Mouse (Mus musculus): Measurements from ENCODE around the gene P2rx6.
"Not testable (repeated sequence)": the region's sequence is repeated elsewhere in the genome, so short reads cannot be mapped to it uniquely, and the experiment has no call there.

P2rx6 gene

GRCm38 (mm10) chr16:17561751-17562208 is at the start of gene P2rx6:
Gene P2rx6, plus strand, starts transcription at chr16:17561885.
- peak; percentile 14 for DNase-seq

GRCm38 (mm10) chr16:17518910-17519309 is 42.8 kb upstream of the P2rx6 start:
- no peak for DNase-seq

- DNase-seq = no peak
Measured at GRCm38 (mm10) chr16:17524156-17524555, 37.5 kb upstream of the P2rx6 start.

GRCm38 (mm10) chr16:17525524-17525923 is 36.2 kb upstream of the P2rx6 start:
- DNase-seq = no peak

- DNase-seq = no peak
Measured at GRCm38 (mm10) chr16:17526223-17526622, 35.5 kb upstream of the P2rx6 start.

- no peak for DNase-seq
Measured at GRCm38 (mm10) chr16:17527606-17528005, 34.1 kb upstream of the P2rx6 start.

- no peak for DNase-seq
Measured at GRCm38 (mm10) chr16:17528276-17528675, 33.4 kb upstream of the P2rx6 start.

GRCm38 (mm10) chr16:17529981-17530586 is 31.6 kb upstream of the P2rx6 start:
- no peak for DNase-seq

GRCm38 (mm10) chr16:17530640-17531288 is 30.9 kb upstream of the P2rx6 start, which contains the start of gene Thap7:
Gene Thap7, minus strand, starts transcription at chr16:17531136.
- peak; percentile 97 for DNase-seq

GRCm38 (mm10) chr16:17532271-17532670 is 29.4 kb upstream of the P2rx6 start:
- DNase-seq = no peak

GRCm38 (mm10) chr16:17532676-17533329 is 28.9 kb upstream of the P2rx6 start:
- no peak for DNase-seq

GRCm38 (mm10) chr16:17536584-17536983 is 25.1 kb upstream of the P2rx6 start:
- DNase-seq = no peak

- no peak for DNase-seq
Measured at GRCm38 (mm10) chr16:17542632-17543031, 19.1 kb upstream of the P2rx6 start.

GRCm38 (mm10) chr16:17552837-17553236 is 8.8 kb upstream of the P2rx6 start:
- DNase-seq = no peak

GRCm38 (mm10) chr16:17553910-17554685 is 7.6 kb upstream of the P2rx6 start:
- DNase-seq = no peak

GRCm38 (mm10) chr16:17554702-17555101 is 7.0 kb upstream of the P2rx6 start:
- DNase-seq = not testable (repeated sequence)

- no peak for DNase-seq
Measured at GRCm38 (mm10) chr16:17556180-17556579, 5.5 kb upstream of the P2rx6 start.

GRCm38 (mm10) chr16:17556907-17557306 is 4.8 kb upstream of the P2rx6 start:
- no peak for DNase-seq

GRCm38 (mm10) chr16:17557947-17558480 is 3.7 kb upstream of the P2rx6 start:
- DNase-seq = peak; percentile 62

GRCm38 (mm10) chr16:17558811-17559210 is 2.9 kb upstream of the P2rx6 start:
- DNase-seq = no peak

- no peak for DNase-seq
Measured at GRCm38 (mm10) chr16:17559396-17560027, 2.2 kb upstream of the P2rx6 start.

- DNase-seq = peak; percentile 42
Measured at GRCm38 (mm10) chr16:17561128-17561750, 446 bp upstream of the P2rx6 start, which contains the start of gene Lrrc74b. Gene Lrrc74b, minus strand, starts transcription at chr16:17561247.

All from right cerebral cortex, postnatal 4 days (tissue).